Mouse (Mus musculus) embryonic fibroblast, embryonic 13.5 days (primary cell): Measurements from ENCODE around the gene Vegfa. TPM values are rescaled to one million over a fixed set of nuclear protein-coding genes. Genes with fewer than 3 reads are reported as not detected.

Experiments used
- H3K27ac ChIP-seq: 2 replicates; pipeline ENCODE4 v1.5.1; 2012; ENCODE audit warnings: low read length, control low read depth, inconsistent platforms; ENCODE audit not compliant: insufficient read depth
- H3K4me1 ChIP-seq: 2 replicates; pipeline ENCODE4 v1.6.1; 2011; ENCODE audit warnings: low read length; ENCODE audit not compliant: control insufficient read depth, insufficient read depth
- H3K4me3 ChIP-seq: 2 replicates; pipeline ENCODE4 v1.5.1; 2011; ENCODE audit warnings: mild to moderate bottlenecking, control low read depth, low read length; ENCODE audit not compliant: insufficient read depth
- CTCF ChIP-seq: IDR thresholded peaks from 2 replicates; pipeline ENCODE4 v1.5.1; 2011; ENCODE audit warnings: mild to moderate bottlenecking, control low read depth, low read length, moderate library complexity, borderline replicate concordance; ENCODE audit not compliant: insufficient read depth
- POLR2A ChIP-seq: IDR thresholded peaks from 2 replicates; pipeline ENCODE4 v1.6.1; 2011; ENCODE audit warnings: low read depth, mild to moderate bottlenecking, control low read depth, low read length, moderate library complexity
- polyA plus RNA-seq: library from polyadenylated mRNA; stranded (reverse); fragments of >200 nt; gene quantifications from 2 replicates; pipeline ENCODE4 v1.2.4, GENCODE M21; 2011; ENCODE audit warnings: low read depth; ENCODE audit not compliant: missing spikeins, insufficient read length

The Vegfa gene
- polyA plus RNA-seq, 1 experiment, result 140 TPM

- no peak overlapping the region for H3K4me3 ChIP-seq
- no peaks in the 10 kb centered on the region for H3K4me1 ChIP-seq
- no peak for TF ChIP-seq POLR2A
- no peak for TF ChIP-seq CTCF
- no peak overlapping the region for H3K27ac ChIP-seq
These were observed 13.5 kb downstream of the Vegfa start for GRCm38 (mm10) chr17:46018736-46019004.

GRCm38 (mm10) chr17:46017946-46018735 lies 14.0 kb downstream of the Vegfa start:
- no peak for TF ChIP-seq CTCF
- TF ChIP-seq POLR2A, result no peak
- Histone ChIP-seq H3K27ac (no peak overlapping the region), H3K4me3 (no peak overlapping the region), H3K4me1 (no peaks in the 10 kb centered on the region)

- TF ChIP-seq POLR2A, result no peak
- no peak for TF ChIP-seq CTCF
- Histone ChIP-seq H3K27ac (no peak overlapping the region), H3K4me3 (no peak overlapping the region), H3K4me1 (no peaks in the 10 kb centered on the region)
These were observed 15.6 kb downstream of the Vegfa start for GRCm38 (mm10) chr17:46016617-46017016.

- no peak overlapping the region for H3K27ac ChIP-seq
- TF ChIP-seq CTCF, result no peak
- TF ChIP-seq POLR2A, result no peak
- no peak overlapping the region for H3K4me3 ChIP-seq
- no peaks in the 10 kb centered on the region for H3K4me1 ChIP-seq
These were observed 16.2 kb downstream of the Vegfa start for GRCm38 (mm10) chr17:46015967-46016366.

GRCm38 (mm10) chr17:46014935-46015334 lies 17.2 kb downstream of the Vegfa start:
- Histone ChIP-seq H3K4me1 (no peaks in the 10 kb centered on the region), H3K4me3 (no peak overlapping the region), H3K27ac (no peak overlapping the region)
- TF ChIP-seq POLR2A (no peak), CTCF (no peak)

- no peak for TF ChIP-seq CTCF
- no peak for TF ChIP-seq POLR2A
- no peak overlapping the region for H3K4me3 ChIP-seq
- H3K4me1 ChIP-seq, result no peaks in the 10 kb centered on the region
- no peak overlapping the region for H3K27ac ChIP-seq
These were observed 18.6 kb downstream of the Vegfa start for GRCm38 (mm10) chr17:46013549-46013948.

- TF ChIP-seq POLR2A (no peak), CTCF (no peak)
- no peak overlapping the region for H3K27ac ChIP-seq
- no peaks in the 10 kb centered on the region for H3K4me1 ChIP-seq
- H3K4me3 ChIP-seq, result no peak overlapping the region
These were observed 20.0 kb downstream of the Vegfa start for GRCm38 (mm10) chr17:46012211-46012610.

GRCm38 (mm10) chr17:46010462-46010861 lies 21.7 kb downstream of the Vegfa start:
- Histone ChIP-seq H3K4me1 (no peaks in the 10 kb centered on the region), H3K4me3 (no peak overlapping the region), H3K27ac (no peak overlapping the region)
- TF ChIP-seq POLR2A (no peak), CTCF (no peak)

GRCm38 (mm10) chr17:46009182-46009581 lies 23.0 kb downstream of the Vegfa start:
- no peak overlapping the region for H3K27ac ChIP-seq
- peaks cover 4% of the 10 kb centered on the region; the same call in 1 of the 2 replicates for H3K4me1 ChIP-seq
- no peak for TF ChIP-seq CTCF
- TF ChIP-seq POLR2A, result no peak
- no peak overlapping the region for H3K4me3 ChIP-seq

GRCm38 (mm10) chr17:46005458-46005857 lies 26.7 kb downstream of the Vegfa start:
- Histone ChIP-seq H3K4me1 (peaks cover 5% of the 10 kb centered on the region; the same call in 1 of the 2 replicates), H3K27ac (no peak overlapping the region), H3K4me3 (no peak overlapping the region)
- TF ChIP-seq CTCF (no peak), POLR2A (no peak)

- no peak overlapping the region for H3K27ac ChIP-seq
- TF ChIP-seq POLR2A, result no peak
- TF ChIP-seq CTCF, result no peak
- H3K4me3 ChIP-seq, result no peak overlapping the region
- H3K4me1 ChIP-seq, result peaks cover 5% of the 10 kb centered on the region; the same call in 1 of the 2 replicates
These were observed 27.7 kb downstream of the Vegfa start for GRCm38 (mm10) chr17:46004482-46004881.
